Mouse (Mus musculus) liver, postnatal 0 days (tissue): ENCODE results near the gene Map2k5. TPM values are rescaled to one million over a fixed set of nuclear protein-coding genes. Genes with fewer than 3 reads are reported as not detected.

Source experiments
- ATAC-seq: fragments of 200-750 bp; cut with Nextera tagmentation; 2 replicates; pipeline ENCODE4 v1.8.0; 2017; ENCODE audit warnings: mild to moderate bottlenecking, moderate library complexity
- DNase-seq: peaks from one replicate; pipeline ENCODE4 v3.0.0-alpha.2; 2016
- H3K27ac ChIP-seq: fragments of 300-500 bp; sonication (generic); 2 replicates; pipeline ENCODE4 v1.5.1; 2014; ENCODE audit warnings: antibody characterized with exemption, moderate library complexity, mild to moderate bottlenecking, low read depth
- H3K27me3 ChIP-seq: fragments of 300-500 bp; sonication (generic); 2 replicates; pipeline ENCODE4 v1.6.1; 2014; ENCODE audit warnings: low read length, control low read depth, mixed read lengths; ENCODE audit not compliant: insufficient read depth
- H3K36me3 ChIP-seq: fragments of 300-500 bp; sonication (generic); replicated peaks from 2 replicates; pipeline ENCODE4 v1.6.1; 2014; ENCODE audit warnings: mild to moderate bottlenecking, control low read depth, low read length, moderate library complexity, mixed read lengths; ENCODE audit not compliant: insufficient read depth
- H3K4me1 ChIP-seq: fragments of 300-500 bp; sonication (generic); 2 replicates; pipeline ENCODE4 v1.6.1; 2014; ENCODE audit warnings: antibody characterized with exemption, mild to moderate bottlenecking, control low read depth; ENCODE audit not compliant: insufficient read depth
- H3K4me2 ChIP-seq: fragments of 300-500 bp; sonication (generic); 2 replicates; pipeline ENCODE4 v1.6.1; 2014; ENCODE audit warnings: low read depth, mild to moderate bottlenecking, low read length, moderate library complexity, mixed read lengths
- H3K4me3 ChIP-seq: fragments of 300-500 bp; sonication (generic); 2 replicates; pipeline ENCODE4 v1.5.1; 2014; ENCODE audit warnings: low read depth, low read length
- H3K9ac ChIP-seq: fragments of 300-500 bp; sonication (generic); replicated peaks from 2 replicates; pipeline ENCODE4 v1.6.1; 2014; ENCODE audit warnings: mild to moderate bottlenecking, moderate library complexity
- H3K9me3 ChIP-seq: fragments of 300-500 bp; sonication (generic); 2 replicates; pipeline ENCODE4 v1.6.1; 2016; ENCODE audit warnings: mild to moderate bottlenecking, control low read depth, low read length, mixed read lengths
- CTCF ChIP-seq: sonication (generic); IDR thresholded peaks from 2 replicates; pipeline ENCODE4 v1.5.1; 2016; ENCODE audit warnings: antibody characterized with exemption, low read depth
- EP300 ChIP-seq: IDR thresholded peaks from 2 replicates; pipeline ENCODE4 v1.6.1; 2016; ENCODE audit warnings: antibody characterized with exemption, low read depth, mild to moderate bottlenecking
- WGBS: fragments of 180-500 bp; shearing (Covaris S2); extraction: QIAGEN DNeasy Blood & Tissue Kit; methylation state at CpG from one replicate; pipeline ENCODE4 v1.1.7; 2014; ENCODE audit not compliant: insufficient replicate concordance; 5-methylcytosine and 5-hydroxymethylcytosine counted together
- polyA plus RNA-seq: library from polyadenylated mRNA; unstranded; fragments of >200 nt; fragmentation: Nextera tagmentation; extraction: Ambion mirVana; gene quantifications from 2 replicates; pipeline ENCODE4 v1.2.1, GENCODE M21; 2015

Gene Map2k5
- polyA plus RNA-seq, 1 experiment from 2014 or later = 9.1 TPM

DNA sequence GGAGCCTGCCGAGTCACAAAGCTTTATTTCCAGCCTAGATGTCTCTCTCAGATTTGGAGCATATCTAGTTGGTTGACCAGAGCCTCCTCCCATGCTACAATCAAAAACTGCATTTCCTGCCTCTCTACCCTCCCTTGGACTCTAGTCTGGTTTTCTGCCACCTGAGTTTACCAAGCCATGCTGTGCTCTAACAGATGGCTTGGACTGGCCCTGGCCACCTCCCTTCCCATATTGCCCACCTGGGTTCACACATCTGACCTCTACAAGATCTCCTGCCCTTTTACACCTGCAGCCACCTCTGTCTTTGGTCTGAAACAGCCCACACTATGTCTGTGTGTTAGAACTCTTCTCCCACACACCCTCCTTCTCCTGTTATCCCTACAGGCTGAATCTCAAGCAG lies 29.6 kb downstream of the Map2k5 start:
- peaks cover 4% of the 10 kb centered on the region for H3K36me3 ChIP-seq
- H3K4me3 ChIP-seq = no peak overlapping the region
- no peak for TF ChIP-seq EP300
- TF ChIP-seq CTCF = no peak
- no peaks in the 10 kb centered on the region for H3K27me3 ChIP-seq
- no peak overlapping the region for H3K4me2 ChIP-seq
- no peak overlapping the region for H3K27ac ChIP-seq
- H3K9ac ChIP-seq = no peak overlapping the region
- H3K4me1 ChIP-seq = peaks cover 7% of the 10 kb centered on the region; the same call in 1 of the 2 replicates
- DNase-seq = no peak
- no peak for ATAC-seq
- 71% methylated on average over 1 of the region's 1 CpGs for WGBS
- no peaks in the 10 kb centered on the region for H3K9me3 ChIP-seq

DNA sequence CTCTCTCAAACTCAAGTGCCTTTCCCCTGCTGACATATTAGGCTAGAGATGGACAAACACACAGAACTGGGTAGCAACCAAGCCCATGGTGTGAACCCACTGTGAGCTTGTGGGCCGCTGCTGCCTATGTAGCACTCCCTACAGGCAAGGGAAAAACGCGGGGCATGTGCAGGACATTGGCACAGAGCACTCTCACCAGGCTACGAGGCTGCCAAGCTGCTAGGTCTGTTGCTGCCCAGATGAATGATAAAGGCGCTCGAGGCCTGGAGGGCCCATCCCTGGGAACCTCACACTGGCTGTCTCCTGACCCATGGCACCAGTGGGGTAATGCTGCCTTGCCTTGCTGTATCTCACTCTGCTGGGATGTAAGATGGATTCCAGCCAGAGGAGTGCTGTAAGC lies 31.7 kb downstream of the Map2k5 start:
- Histone ChIP-seq H3K27ac (no peak overlapping the region), H3K27me3 (no peaks in the 10 kb centered on the region), H3K4me3 (no peak overlapping the region), H3K9me3 (no peaks in the 10 kb centered on the region), H3K36me3 (peaks cover 5% of the 10 kb centered on the region), H3K9ac (no peak overlapping the region), H3K4me1 (peaks cover 7% of the 10 kb centered on the region; the same call in 1 of the 2 replicates), H3K4me2 (no peak overlapping the region)
- WGBS = 68% methylated on average over 6 of the region's 6 CpGs
- TF ChIP-seq EP300 = no peak
- no peak for TF ChIP-seq CTCF
- no peak for ATAC-seq
- DNase-seq = no peak

DNA sequence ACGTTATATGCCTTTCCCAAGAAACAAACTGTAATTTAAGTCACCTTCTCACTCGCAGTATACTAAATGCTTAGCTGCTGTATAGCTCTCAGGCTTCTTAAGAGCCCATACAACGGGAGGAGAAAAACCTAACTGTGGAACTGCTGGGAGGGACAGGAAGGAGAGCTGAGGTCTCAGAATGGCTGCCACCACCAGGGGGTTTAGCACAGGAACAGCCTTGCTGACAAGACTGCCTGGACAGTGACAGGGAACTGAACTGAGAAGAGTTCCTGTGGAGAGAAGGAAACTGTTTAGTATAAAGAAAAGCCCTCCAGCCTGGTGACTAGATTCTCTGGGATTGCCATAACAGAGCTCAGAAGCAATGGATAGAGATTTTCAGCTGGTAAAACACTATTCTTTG lies 35.9 kb downstream of the Map2k5 start:
- H3K27ac ChIP-seq = no peak overlapping the region
- no peaks in the 10 kb centered on the region for H3K27me3 ChIP-seq
- DNase-seq = no peak
- TF ChIP-seq EP300 (no peak), CTCF (peak; percentile 36; the same call in 1 of the 2 replicates)
- no peaks in the 10 kb centered on the region for H3K9me3 ChIP-seq
- peaks cover 7% of the 10 kb centered on the region; the same call in 1 of the 2 replicates for H3K4me1 ChIP-seq
- no peak for ATAC-seq
- WGBS = 76% methylated on average over 3 of the region's 3 CpGs
- no peak overlapping the region for H3K9ac ChIP-seq
- no peak overlapping the region for H3K4me3 ChIP-seq
- H3K36me3 ChIP-seq = peaks cover 8% of the 10 kb centered on the region
- H3K4me2 ChIP-seq = no peak overlapping the region

DNA sequence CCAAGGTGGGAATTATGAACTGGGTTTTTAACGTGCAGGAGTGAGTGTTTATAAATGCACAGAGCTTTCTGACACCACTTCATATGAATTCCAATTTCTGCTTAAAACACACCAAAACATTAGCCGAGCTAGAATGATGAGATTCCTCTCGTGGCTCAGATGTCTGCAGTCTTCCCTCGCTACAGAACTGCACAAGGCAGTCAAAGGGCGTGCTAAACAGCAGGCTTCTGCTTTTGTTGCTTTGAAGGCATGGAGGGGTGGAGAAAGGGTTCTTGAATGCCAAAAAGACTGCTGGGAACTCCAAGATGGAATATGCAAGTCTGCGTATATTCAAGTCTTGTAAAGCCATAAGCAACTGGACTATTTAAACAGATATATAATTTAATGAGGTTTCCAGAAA lies 38.4 kb downstream of the Map2k5 start:
- Histone ChIP-seq H3K27me3 (no peaks in the 10 kb centered on the region), H3K9ac (no peak overlapping the region), H3K4me2 (no peak overlapping the region), H3K27ac (no peak overlapping the region), H3K9me3 (no peaks in the 10 kb centered on the region), H3K4me1 (no peaks in the 10 kb centered on the region), H3K36me3 (peaks cover 11% of the 10 kb centered on the region), H3K4me3 (no peak overlapping the region)
- no peak for DNase-seq
- TF ChIP-seq CTCF (no peak), EP300 (no peak)
- ATAC-seq = no peak
- 83% methylated on average over 6 of the region's 6 CpGs for WGBS

DNA sequence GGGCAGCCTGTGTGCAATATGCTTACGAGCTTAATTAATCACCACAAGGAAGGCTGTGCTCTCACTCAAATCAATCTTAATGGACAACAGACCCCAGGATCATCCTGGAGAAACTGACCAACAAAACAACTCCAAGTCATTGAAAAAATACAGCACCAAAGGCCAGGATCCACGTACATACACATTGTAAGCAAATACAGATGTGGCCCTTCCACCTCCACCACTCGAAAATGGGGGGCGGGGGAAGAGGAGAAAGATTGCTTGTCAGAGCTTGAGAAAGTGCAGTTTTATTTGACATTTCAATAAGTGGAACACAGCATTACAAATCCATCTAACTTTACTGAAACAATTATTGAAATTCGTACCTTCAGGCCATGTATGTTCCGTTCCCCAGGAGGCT lies 39.0 kb downstream of the Map2k5 start:
- TF ChIP-seq EP300 (no peak), CTCF (no peak)
- no peak overlapping the region for H3K27ac ChIP-seq
- H3K4me2 ChIP-seq = no peak overlapping the region
- ATAC-seq = no peak
- DNase-seq = no peak
- no peaks in the 10 kb centered on the region for H3K4me1 ChIP-seq
- peaks cover 14% of the 10 kb centered on the region for H3K36me3 ChIP-seq
- H3K27me3 ChIP-seq = no peaks in the 10 kb centered on the region
- no peak overlapping the region for H3K9ac ChIP-seq
- H3K4me3 ChIP-seq = no peak overlapping the region
- WGBS = 80% methylated on average over 6 of the region's 6 CpGs
- no peaks in the 10 kb centered on the region for H3K9me3 ChIP-seq

DNA sequence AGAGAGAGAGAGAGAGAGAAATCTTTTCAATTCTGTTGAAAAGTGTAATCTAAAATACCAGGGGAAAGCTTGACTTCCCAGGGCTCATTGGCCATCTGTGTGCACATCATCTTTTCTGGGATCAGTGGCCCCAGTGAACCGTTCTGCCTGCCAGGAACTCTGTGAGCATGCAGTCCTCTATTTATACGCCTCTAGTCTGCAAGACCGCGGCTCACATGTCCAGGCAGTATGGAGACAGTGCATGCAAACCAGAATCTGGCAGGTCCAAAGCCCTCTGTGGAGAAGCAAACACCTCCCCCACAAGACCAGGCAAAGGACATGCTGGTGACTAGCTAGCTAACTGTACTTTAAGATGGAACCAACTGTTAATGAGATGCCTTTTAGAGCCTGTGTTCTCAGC lies 41.9 kb downstream of the Map2k5 start:
- Histone ChIP-seq H3K4me1 (no peaks in the 10 kb centered on the region), H3K9me3 (no peaks in the 10 kb centered on the region), H3K27me3 (no peaks in the 10 kb centered on the region), H3K9ac (no peak overlapping the region), H3K36me3 (peaks cover 14% of the 10 kb centered on the region), H3K27ac (no peak overlapping the region), H3K4me2 (no peak overlapping the region), H3K4me3 (no peak overlapping the region)
- no peak for DNase-seq
- 88% methylated on average over 4 of the region's 4 CpGs for WGBS
- TF ChIP-seq CTCF = no peak
- TF ChIP-seq EP300 = no peak
- ATAC-seq = no peak

DNA sequence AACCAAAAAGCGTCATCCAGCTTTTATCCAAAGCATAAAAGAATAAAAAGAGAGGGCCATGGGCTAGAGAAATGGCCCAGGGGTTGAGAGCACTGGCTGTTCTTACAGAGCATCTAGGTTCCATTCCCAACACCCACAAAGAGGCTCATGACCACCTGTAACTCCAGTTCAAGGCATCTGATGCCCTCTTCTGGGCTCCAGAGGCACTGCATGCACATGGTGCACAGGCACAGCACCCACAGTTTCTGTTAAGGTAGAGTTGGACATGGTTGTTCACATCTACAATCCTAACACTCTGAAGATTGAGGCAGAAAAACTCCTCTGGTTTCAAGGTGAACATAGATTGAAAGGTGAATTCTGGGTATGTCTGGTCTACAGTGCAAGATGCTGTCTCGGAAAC lies 44.6 kb downstream of the Map2k5 start:
- Histone ChIP-seq H3K36me3 (peaks cover 17% of the 10 kb centered on the region), H3K27me3 (no peaks in the 10 kb centered on the region), H3K27ac (no peak overlapping the region), H3K4me2 (no peak overlapping the region), H3K4me1 (no peaks in the 10 kb centered on the region), H3K9me3 (no peaks in the 10 kb centered on the region), H3K9ac (no peak overlapping the region), H3K4me3 (no peak overlapping the region)
- DNase-seq (no peak), ATAC-seq (no peak)
- TF ChIP-seq EP300 = no peak
- peak; percentile 63 for TF ChIP-seq CTCF
- WGBS = 89% methylated on average over 2 of the region's 2 CpGs
